Mouse (Mus musculus): ENCODE measurements around the gene Mastl.

Mastl gene

DNA sequence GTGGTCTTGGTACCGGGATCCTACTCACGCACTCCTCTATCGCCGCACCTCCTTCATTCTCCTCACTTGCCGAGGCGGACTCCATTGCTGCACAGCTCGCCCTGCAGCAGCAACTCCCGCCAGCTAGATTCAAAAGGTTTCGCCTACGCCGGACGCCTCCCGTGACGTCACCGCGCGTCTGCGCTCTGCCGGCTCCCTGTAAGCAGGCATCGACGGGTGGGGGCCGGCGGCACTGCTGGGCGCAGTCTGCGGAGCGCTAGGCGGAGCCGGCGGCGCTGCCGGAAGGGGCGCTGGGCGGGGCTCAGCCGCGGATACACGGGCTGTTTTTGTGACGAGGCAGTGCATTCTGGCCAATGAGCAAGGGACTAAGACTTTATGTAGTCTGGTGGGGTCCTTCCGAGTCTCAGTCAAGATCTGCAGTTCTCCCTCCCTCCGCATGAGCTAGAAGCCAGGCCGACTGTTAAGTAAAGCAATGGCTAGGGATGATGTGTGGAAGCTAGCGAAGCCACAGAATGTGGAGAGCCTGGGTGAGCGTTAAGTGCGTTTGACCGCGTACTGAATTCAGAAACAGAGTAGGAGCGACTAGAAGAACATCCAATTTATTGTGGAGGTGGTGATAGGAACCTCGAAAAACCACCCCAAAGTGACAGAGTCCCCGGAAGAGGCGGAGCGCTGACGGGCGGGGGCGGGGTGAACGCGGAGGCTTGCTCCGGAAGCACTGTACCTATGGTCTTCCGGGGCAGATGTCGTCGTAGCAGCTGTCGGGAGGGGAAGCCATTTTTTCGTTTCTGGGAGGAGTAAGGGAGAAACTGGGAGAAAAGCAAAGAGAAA lies at the start of gene Mastl, which contains the start of gene Yme1l1:
TSS of gene Mastl (minus strand) at position 248 of the 831 bp plus-strand sequence.
TSS of gene Yme1l1 (plus strand) at position 593 of the 831 bp plus-strand sequence.
- DNase-seq (ENCODE audit: low read depth), result peak; percentile 98

DNA sequence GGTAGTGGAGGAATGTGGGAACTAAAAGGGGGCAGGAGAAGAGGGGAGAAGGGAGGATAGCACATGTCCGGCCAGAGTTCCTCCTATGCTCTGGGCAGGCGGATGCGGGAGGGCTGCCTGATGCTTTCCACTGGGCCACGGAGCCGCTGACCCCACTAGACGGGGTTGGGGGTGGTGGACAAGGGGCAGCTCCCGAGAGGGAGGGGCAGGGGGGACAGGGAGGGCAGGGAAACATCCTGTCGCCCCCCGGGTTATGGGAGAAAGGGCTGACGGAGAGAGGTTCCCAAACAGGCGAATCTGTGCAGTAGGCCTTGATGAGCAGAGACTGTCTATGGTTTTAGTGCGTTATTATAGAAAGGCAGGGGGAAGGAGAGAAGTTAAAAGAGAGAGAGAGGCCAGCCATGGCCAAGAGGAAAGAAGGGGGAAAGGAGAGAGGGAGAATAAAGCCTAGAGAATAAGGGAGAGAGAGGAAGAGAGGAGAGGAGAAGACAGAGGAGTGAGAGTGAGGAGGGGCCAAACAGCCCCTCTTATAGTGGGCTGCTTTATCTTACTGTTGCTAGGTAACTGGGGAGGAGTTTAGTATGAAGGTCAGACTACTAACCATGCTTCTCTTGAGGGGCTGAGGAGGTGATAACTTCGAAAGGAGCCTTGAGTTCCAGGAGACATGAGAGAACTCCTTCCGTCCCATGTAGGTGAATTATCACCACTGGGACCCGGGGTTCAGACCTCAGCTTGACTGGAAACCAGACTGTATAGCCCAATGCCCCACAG lies 47.3 kb upstream of the Mastl start:
- DNase-seq (ENCODE audit: low read depth), result no peak

DNA sequence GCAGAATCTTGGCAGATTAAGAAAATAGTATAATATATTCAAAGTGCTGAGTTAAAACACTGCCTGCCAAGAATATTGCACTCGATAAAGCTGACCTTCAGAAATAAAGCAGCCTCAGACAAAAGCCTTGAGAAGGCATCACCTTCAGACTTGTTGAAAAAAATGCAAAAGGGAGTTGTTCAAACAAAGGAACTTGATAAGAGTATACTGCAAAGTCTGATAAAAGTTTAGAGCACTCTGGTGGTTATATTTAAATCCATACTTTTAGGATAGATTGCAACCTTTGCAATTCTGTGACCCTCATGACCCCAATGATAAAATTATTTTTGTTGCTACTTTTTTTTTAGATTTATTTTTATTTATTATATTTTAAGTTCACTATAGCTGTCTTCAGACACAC lies 45.2 kb upstream of the Mastl start:
- DNase-seq (ENCODE audit: low read depth), result no peak

- DNase-seq (ENCODE audit: low read depth), result no peak
These were observed 38.5 kb upstream of the Mastl start for GRCm38 (mm10) chr2:23194366-23194765.

DNA sequence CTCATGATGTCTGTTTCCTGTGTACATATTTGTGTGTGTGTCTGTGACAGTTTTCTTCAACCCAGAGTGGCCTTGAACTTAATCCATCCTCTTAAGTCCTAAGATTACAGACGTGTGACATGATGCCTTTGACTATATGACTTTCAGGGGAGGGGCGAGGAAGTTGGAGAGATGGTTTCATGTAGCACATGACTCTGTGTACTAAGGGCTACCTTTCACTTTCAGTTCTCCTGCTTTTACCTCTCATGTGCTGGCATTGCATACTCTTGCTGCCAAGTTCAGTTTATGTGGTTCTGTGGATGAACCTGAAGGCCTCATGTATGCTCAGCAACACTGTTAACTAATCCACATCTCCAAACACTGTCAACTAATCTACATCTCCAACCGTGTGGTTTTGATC lies 16.5 kb upstream of the Mastl start:
- DNase-seq (ENCODE audit: low read depth), result peak; percentile 34

DNA sequence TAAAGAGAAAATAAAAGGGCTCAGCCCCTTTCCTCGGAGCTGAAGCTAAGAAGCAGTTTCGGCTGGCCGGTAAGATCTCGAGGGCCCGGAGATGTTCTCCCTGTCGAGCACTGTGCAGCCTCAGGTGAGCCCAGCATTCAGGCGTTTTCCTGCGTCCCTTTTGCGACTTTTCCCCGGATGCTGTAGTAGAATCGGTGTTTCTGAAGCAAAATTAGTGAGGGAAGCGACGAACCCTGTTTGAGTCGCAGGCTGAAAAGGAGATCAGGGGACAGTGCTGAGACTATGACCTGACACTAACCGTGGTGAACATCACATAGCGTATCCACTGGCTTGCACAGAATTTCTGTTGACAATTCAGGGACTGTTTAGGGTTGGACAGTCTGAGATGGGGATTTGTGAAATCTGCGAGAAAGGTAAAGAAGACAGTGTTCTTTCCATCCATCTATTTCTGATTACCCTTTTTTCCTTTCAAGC lies 821 bp upstream of the Mastl start:
- DNase-seq (ENCODE audit: low read depth), result no peak

DNA sequence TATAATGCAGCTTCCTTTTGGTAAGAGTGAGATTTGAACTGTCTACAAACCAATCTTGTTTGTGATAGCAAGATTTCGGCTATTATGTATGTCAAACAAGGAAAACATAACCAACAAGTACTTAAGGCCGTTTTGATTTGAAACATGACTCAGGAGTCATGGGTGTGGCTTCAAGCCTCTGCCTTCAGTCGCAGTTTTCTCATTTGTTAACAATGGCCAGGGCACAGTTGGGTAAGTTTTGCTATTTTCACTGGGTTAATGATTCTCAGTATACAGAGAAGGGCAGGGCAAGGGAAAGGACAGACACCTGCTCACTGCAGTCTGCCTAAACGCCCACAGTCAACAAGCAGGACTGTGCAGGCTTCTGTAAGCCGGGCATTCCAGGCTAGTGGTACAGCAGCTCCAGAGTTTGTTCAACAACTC lies 614 bp downstream of the Mastl start:
- DNase-seq (ENCODE audit: low read depth), result peak; percentile 80

DNA sequence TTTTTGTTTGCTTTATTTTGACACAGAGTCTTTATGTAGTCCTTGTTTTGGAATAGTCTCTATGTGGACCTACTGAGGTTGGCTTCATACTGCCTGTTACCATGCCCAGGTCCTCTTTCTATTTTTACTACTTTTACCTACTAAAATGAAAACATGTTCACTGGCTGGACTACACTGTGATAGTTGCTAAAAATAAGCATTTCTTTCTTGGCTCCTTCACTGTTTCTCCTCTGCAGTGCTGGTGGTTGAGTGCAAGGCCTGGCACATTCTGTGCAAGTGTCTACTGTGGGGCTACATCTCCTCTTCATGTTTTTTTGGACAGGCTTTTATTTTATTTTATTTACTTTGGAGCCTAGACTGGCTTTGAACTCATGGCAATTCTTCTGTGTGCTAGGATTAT lies 36.3 kb downstream of the Mastl start:
- DNase-seq (ENCODE audit: low read depth), result no peak

DNA sequence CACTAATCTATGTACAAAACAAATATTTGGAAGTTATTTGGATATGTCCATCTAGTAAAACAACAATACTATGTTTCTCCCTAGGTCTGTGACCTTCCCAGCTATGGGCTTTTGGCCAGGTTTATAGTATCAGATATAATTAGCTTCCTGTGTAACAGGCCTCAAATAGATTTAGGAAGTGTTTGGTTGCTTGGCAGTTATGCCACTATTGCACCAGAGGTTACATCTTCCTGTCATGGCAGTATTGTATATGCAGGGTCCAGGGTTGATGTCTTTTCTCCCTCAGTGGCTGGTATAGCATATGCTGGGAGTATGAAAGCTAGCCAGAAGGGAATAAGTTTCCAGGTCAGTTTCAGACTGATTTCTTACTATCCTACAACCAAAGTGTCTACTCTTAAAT lies 53.6 kb downstream of the Mastl start:
- DNase-seq (ENCODE audit: low read depth), result peak; percentile 66

DNA sequence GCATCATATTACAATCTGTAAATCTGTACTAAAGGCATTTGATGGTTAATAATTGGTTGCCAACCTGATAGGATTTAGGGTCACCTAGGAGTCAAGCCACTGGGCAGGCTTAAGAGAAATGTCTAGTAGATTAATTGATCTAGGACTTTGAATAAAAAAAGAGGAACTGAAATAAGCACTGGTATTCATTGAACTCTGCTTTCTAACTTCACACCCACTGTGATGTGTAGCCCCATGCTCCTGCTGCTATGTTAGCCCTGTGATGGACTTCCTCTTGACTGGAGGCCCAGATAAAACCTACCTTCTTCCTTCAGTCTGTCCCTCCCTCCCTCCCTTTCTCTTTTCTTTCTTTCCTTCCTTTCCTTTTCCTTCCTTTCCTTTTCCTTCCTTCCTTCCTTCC lies 58.8 kb downstream of the Mastl start:
- peak; percentile 29 for DNase-seq (ENCODE audit: low read depth)

GRCm38 (mm10) chr2:23092216-23092615 lies 63.6 kb downstream of the Mastl start:
- peak; percentile 70 for DNase-seq (ENCODE audit: low read depth)

GRCm38 (mm10) chr2:23084540-23084939 lies 71.3 kb downstream of the Mastl start:
- DNase-seq (ENCODE audit: low read depth), result no peak

- no peak for DNase-seq (ENCODE audit: low read depth)
These were observed 77.2 kb downstream of the Mastl start for GRCm38 (mm10) chr2:23078588-23078987.

DNA sequence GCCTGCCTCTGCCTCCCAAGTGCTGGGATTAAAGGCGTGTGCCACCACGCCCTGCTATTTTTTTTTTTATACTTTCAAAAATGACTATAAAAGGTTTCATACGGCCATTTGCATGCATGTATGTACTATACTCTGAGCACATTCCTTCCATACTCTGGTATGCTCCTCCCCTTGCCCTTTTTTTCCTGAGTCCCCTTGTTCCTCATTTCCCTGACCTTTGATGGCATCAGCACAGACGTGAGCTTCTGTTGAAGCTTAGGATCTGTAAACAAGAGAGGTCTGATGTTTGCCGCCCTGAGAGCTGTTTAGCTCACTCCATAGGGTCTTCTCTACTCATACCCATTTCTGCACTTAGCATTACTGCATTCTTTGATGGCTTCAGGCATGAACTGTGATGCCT lies 78.1 kb downstream of the Mastl start:
- no peak for DNase-seq (ENCODE audit: low read depth)

GRCm38 (mm10) chr2:23076783-23077182 lies 79.0 kb downstream of the Mastl start:
- DNase-seq (ENCODE audit: low read depth), result no peak

DNA sequence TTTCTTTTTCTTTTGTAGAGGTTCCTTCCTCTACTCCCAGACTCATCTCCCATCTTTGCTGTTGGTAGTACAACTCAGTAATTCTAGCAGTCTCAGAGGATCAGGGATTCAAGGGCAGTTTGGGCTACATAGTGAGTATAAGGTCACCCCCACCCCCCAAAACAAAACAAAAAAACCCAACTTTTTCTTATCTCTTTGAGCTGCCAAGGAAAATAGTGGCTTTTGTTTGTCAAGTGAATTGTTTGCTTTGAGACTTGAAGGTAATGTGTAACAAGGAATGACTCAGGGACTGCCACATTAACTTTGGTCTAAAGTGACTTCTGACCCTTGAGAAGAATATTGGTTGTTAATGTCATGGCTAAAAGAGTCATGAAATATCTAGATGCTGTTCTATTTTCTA lies 80.0 kb downstream of the Mastl start:
- DNase-seq (ENCODE audit: low read depth), result no peak

- DNase-seq (ENCODE audit: low read depth), result no peak
These were observed 84.4 kb downstream of the Mastl start for GRCm38 (mm10) chr2:23071406-23071805.

- no peak for DNase-seq (ENCODE audit: low read depth)
These were observed 85.3 kb downstream of the Mastl start for GRCm38 (mm10) chr2:23070491-23070890.

DNA sequence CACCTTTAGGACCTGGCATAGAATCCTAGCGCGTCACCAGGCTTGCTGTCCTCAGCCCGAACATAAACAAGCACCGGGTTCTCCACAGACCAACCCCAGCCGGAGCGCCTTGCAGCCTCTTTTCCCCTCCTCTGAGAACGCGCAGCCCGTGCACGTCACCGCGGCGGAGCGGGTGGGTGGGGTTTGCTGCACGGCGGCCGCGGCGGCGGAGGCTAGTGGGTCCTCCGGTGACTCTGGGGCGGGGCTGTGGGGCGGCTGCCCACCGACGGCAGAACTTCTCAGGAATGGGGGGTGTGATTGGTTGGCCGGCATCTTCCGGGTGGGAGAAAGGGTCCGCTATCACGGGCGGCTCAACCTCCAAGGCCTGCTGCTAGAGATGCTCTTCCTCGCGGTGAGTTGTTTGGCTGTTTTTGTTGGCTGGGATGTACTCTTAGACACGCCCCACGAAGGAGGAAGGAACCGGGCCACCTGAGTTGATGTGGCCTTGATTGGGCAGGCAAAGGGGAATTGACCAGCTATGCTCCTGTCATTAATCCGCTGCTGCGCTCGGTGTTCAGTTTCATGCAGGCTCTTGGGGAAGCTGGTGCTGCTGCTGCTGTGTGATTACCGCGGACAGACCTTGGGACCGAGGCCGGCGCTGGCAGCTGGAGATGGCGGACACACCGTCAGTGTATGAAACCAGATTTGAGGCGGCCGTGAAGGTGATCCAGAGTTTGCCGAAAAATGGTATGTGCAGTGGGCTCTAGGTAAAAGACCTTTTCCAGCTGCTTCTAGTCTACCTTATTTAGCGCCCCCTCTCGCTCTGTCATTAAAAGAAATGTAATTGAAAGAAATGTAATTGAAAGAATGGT lies 86.7 kb downstream of the Mastl start:
- DNase-seq (ENCODE audit: low read depth), result peak; percentile 93

DNA sequence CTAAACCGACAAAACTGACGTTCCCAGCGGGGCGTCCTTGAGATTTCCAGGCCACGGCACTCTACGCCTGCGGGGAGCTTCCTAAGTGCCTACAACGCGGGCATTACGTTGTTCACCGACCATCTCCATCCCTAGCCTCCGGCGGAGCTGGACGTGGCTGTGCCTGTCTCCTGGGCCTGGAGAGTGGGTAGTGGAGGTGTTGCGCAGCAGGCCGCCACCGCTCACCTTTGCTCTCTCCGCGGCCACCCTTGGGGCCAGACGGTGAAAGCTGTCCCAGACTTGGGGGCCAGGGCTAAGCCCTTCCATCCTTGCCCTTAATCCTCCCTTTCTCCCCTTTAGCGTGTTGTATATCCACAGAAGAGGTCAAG lies 87.5 kb downstream of the Mastl start:
- no peak for DNase-seq (ENCODE audit: low read depth)

GRCm38 (mm10) chr2:23067552-23068369 lies 88.1 kb downstream of the Mastl start, which contains the start of gene Acbd5:
Gene Acbd5 (plus strand): TSS chr2:23068167.
- peak; percentile 98 for DNase-seq (ENCODE audit: low read depth)

Measured in 416B (cell line).